Mouse (Mus musculus) kidney, embryonic 14.5 days (tissue): Measurements from ENCODE around the gene Mycn. TPM values are rescaled to one million over a fixed set of nuclear protein-coding genes. Genes with fewer than 3 reads are reported as not detected.

Experiments used
- ATAC-seq: fragments of 200-750 bp; cut with Nextera tagmentation; 2 replicates; pipeline ENCODE4 v1.8.0; 2017; ENCODE audit warnings: moderate number of reproducible peaks, mild to moderate bottlenecking, moderate TSS enrichment, moderate library complexity; ENCODE audit not compliant: low FRiP score, low TSS enrichment
- H3K27ac ChIP-seq: fragments of 300-500 bp; sonication (generic); 2 replicates; pipeline ENCODE4 v1.5.1; 2014; ENCODE audit warnings: low read depth, mild to moderate bottlenecking, low read length, moderate library complexity, mixed read lengths
- H3K27me3 ChIP-seq: fragments of 300-500 bp; sonication (generic); 2 replicates; pipeline ENCODE4 v1.6.1; 2014; ENCODE audit warnings: mild to moderate bottlenecking, low read length; ENCODE audit not compliant: control insufficient read depth, insufficient read depth
- H3K36me3 ChIP-seq: fragments of 300-500 bp; sonication (generic); 2 replicates; pipeline ENCODE4 v1.6.1; 2014; ENCODE audit warnings: low read length, mixed read lengths; ENCODE audit not compliant: control insufficient read depth, insufficient read depth
- H3K4me1 ChIP-seq: fragments of 300-500 bp; sonication (generic); 2 replicates; pipeline ENCODE4 v1.6.1; 2014; ENCODE audit warnings: low read length, mixed read lengths; ENCODE audit not compliant: control insufficient read depth, insufficient read depth
- H3K4me2 ChIP-seq: fragments of 300-500 bp; sonication (generic); replicated peaks from 2 replicates; pipeline ENCODE4 v1.6.1; 2014; ENCODE audit warnings: low read depth, mild to moderate bottlenecking, low read length
- H3K4me3 ChIP-seq: fragments of 300-500 bp; sonication (generic); 2 replicates; pipeline ENCODE4 v1.5.1; 2014; ENCODE audit warnings: mild to moderate bottlenecking, low read length
- H3K9ac ChIP-seq: fragments of 300-500 bp; sonication (generic); 2 replicates; pipeline ENCODE4 v1.6.1; 2014; ENCODE audit warnings: low read depth, mild to moderate bottlenecking, low read length, moderate library complexity
- H3K9me3 ChIP-seq: fragments of 300-500 bp; sonication (generic); 2 replicates; pipeline ENCODE4 v1.6.1; 2016; ENCODE audit warnings: low read length; ENCODE audit not compliant: control insufficient read depth
- WGBS: fragments of 180-500 bp; shearing (Covaris S2); extraction: QIAGEN DNeasy Blood & Tissue Kit; methylation state at CpG from one replicate; pipeline ENCODE4 v1.1.7; 2014; 5-methylcytosine and 5-hydroxymethylcytosine counted together
- polyA plus RNA-seq: library from polyadenylated mRNA; unstranded; fragments of >200 nt; fragmentation: Nextera tagmentation; extraction: Ambion mirVana; gene quantifications from 2 replicates; pipeline ENCODE4 v1.2.1, GENCODE M21; 2014

Gene Mycn
- polyA plus RNA-seq, 1 experiment from 2014 or later, result 104 TPM

- H3K27ac ChIP-seq, result no peak overlapping the region
- no peak overlapping the region for H3K9ac ChIP-seq
- no peak overlapping the region for H3K4me3 ChIP-seq
These were observed 1.6 kb upstream of the Mycn start for GRCm38 (mm10) chr12:12943288-12943687.

GRCm38 (mm10) chr12:12942364-12943050, 793 bp upstream of the Mycn start:
- under 1% methylated on average over 47 of the region's 47 CpGs for WGBS
- Histone ChIP-seq H3K27me3 (no peaks in the 10 kb centered on the region), H3K9me3 (no peaks in the 10 kb centered on the region), H3K27ac (peak overlapping the region; percentile 85), H3K4me2 (peak overlapping the region; percentile 83), H3K4me1 (peaks cover 10% of the 10 kb centered on the region; the same call in 1 of the 2 replicates), H3K36me3 (peaks cover 10% of the 10 kb centered on the region), H3K9ac (peak overlapping the region; percentile 84), H3K4me3 (peak overlapping the region; percentile 83)
- peak; percentile 76 for ATAC-seq

More at GRCm38 (mm10) chr12:12943288-12943687, 1.6 kb upstream of the Mycn start:
- 34% methylated on average over 6 of the region's 6 CpGs for WGBS
- Histone ChIP-seq H3K27me3 (no peaks in the 10 kb centered on the region), H3K4me1 (peaks cover 6% of the 10 kb centered on the region; the same call in 1 of the 2 replicates), H3K36me3 (peaks cover 6% of the 10 kb centered on the region), H3K9me3 (no peaks in the 10 kb centered on the region), H3K4me2 (peak overlapping the region; percentile 83; the same call in 1 of the 2 replicates)
- no peak for ATAC-seq

- WGBS, result 0% methylated on average over 20 of the region's 20 CpGs
- H3K27me3 ChIP-seq, result no peaks in the 10 kb centered on the region
- peaks cover 23% of the 10 kb centered on the region for H3K36me3 ChIP-seq
- peak overlapping the region; percentile 87 for H3K27ac ChIP-seq
- peak overlapping the region; percentile 83 for H3K4me3 ChIP-seq
- peak overlapping the region; percentile 84 for H3K9ac ChIP-seq
- no peak for ATAC-seq
- H3K4me1 ChIP-seq, result peaks cover 22% of the 10 kb centered on the region; the same call in 1 of the 2 replicates
- peak overlapping the region; percentile 83 for H3K4me2 ChIP-seq
- no peaks in the 10 kb centered on the region for H3K9me3 ChIP-seq
These were observed 597 bp downstream of the Mycn start for GRCm38 (mm10) chr12:12941129-12941504.

GRCm38 (mm10) chr12:12940466-12941128, 1.1 kb downstream of the Mycn start:
- Histone ChIP-seq H3K36me3 (peaks cover 27% of the 10 kb centered on the region), H3K27me3 (no peaks in the 10 kb centered on the region), H3K27ac (peak overlapping the region; percentile 87), H3K9me3 (no peaks in the 10 kb centered on the region), H3K4me2 (peak overlapping the region; percentile 83), H3K4me3 (peak overlapping the region; percentile 83), H3K4me1 (peaks cover 22% of the 10 kb centered on the region; the same call in 1 of the 2 replicates), H3K9ac (peak overlapping the region; percentile 84)
- WGBS, result under 1% methylated on average over 13 of the region's 13 CpGs
- ATAC-seq, result peak; percentile 8; the same call in 1 of the 2 replicates

GRCm38 (mm10) chr12:12939581-12940465, 1.9 kb downstream of the Mycn start:
- ATAC-seq, result no peak; the same call in 1 of the 2 replicates
- H3K9me3 ChIP-seq, result no peaks in the 10 kb centered on the region
- under 1% methylated on average over 68 of the region's 69 CpGs for WGBS
- peak overlapping the region; percentile 83 for H3K4me3 ChIP-seq
- H3K4me2 ChIP-seq, result peak overlapping the region; percentile 83
- H3K27ac ChIP-seq, result peak overlapping the region; percentile 87
- H3K9ac ChIP-seq, result peak overlapping the region; percentile 84
- H3K36me3 ChIP-seq, result peaks cover 35% of the 10 kb centered on the region
- H3K27me3 ChIP-seq, result no peaks in the 10 kb centered on the region
- H3K4me1 ChIP-seq, result peaks cover 22% of the 10 kb centered on the region; the same call in 1 of the 2 replicates

GRCm38 (mm10) chr12:12938850-12939249, 2.9 kb downstream of the Mycn start:
- WGBS, result under 1% methylated on average over 12 of the region's 12 CpGs
- H3K9me3 ChIP-seq, result no peaks in the 10 kb centered on the region
- peaks cover 22% of the 10 kb centered on the region; the same call in 1 of the 2 replicates for H3K4me1 ChIP-seq
- peaks cover 37% of the 10 kb centered on the region for H3K36me3 ChIP-seq
- peak overlapping the region; percentile 83 for H3K4me3 ChIP-seq
- peak overlapping the region; percentile 83 for H3K4me2 ChIP-seq
- H3K27me3 ChIP-seq, result no peaks in the 10 kb centered on the region
- ATAC-seq, result 0 out of 2 replicates have a peak, but pooled peaks have one; percentile 5
- H3K9ac ChIP-seq, result peak overlapping the region; percentile 84
- H3K27ac ChIP-seq, result peak overlapping the region; percentile 87

- no peak for ATAC-seq
- peak overlapping the region; percentile 84 for H3K9ac ChIP-seq
These were observed 3.4 kb downstream of the Mycn start for GRCm38 (mm10) chr12:12938361-12938760.

GRCm38 (mm10) chr12:12937746-12938145, 4.0 kb downstream of the Mycn start:
- Histone ChIP-seq H3K9ac (peak overlapping the region; percentile 84; the same call in 1 of the 2 replicates), H3K36me3 (peaks cover 37% of the 10 kb centered on the region), H3K27ac (peak overlapping the region; percentile 87; the same call in 1 of the 2 replicates), H3K4me3 (peak overlapping the region; percentile 83), H3K9me3 (no peaks in the 10 kb centered on the region), H3K27me3 (no peaks in the 10 kb centered on the region), H3K4me1 (peaks cover 16% of the 10 kb centered on the region; the same call in 1 of the 2 replicates), H3K4me2 (peak overlapping the region; percentile 83)
- WGBS, result 16% methylated on average over 9 of the region's 9 CpGs
- no peak for ATAC-seq

More at GRCm38 (mm10) chr12:12938361-12938760, 3.4 kb downstream of the Mycn start:
- Histone ChIP-seq H3K4me1 (peaks cover 21% of the 10 kb centered on the region; the same call in 1 of the 2 replicates), H3K9me3 (no peaks in the 10 kb centered on the region), H3K27ac (peak overlapping the region; percentile 87; the same call in 1 of the 2 replicates), H3K4me2 (peak overlapping the region; percentile 83), H3K36me3 (peaks cover 37% of the 10 kb centered on the region), H3K27me3 (no peaks in the 10 kb centered on the region), H3K4me3 (peak overlapping the region; percentile 83)
- under 1% methylated on average over 7 of the region's 7 CpGs for WGBS
